Mouse (Mus musculus) bone marrow, adult 2 months (tissue): ENCODE data around the gene Satb1. TPM values are rescaled to one million over a fixed set of nuclear protein-coding genes. Genes with fewer than 3 reads are reported as not detected.

ENCODE experiments used
- H3K27ac ChIP-seq: fragments of 200-500 bp; 2 replicates; pipeline ENCODE4 v1.5.1; 2012; ENCODE audit warnings: low read depth, mild to moderate bottlenecking, control low read depth, inconsistent platforms, low read length; ENCODE audit not compliant: control insufficient read depth, poor library complexity, insufficient read depth
- H3K4me1 ChIP-seq: fragments of 200-500 bp; 2 replicates; pipeline ENCODE4 v1.6.1; 2011; ENCODE audit warnings: low read length; ENCODE audit not compliant: control insufficient read depth, insufficient read depth
- H3K4me3 ChIP-seq: fragments of 200-500 bp; replicated peaks from 2 replicates; pipeline ENCODE3; 2011; ENCODE audit warnings: mild to moderate bottlenecking, low read depth, low read length, control low read depth; ENCODE audit not compliant: control insufficient read depth
- CTCF ChIP-seq: fragments of 200-500 bp; IDR thresholded peaks from 2 replicates; pipeline ENCODE4 v1.5.1; 2011; ENCODE audit warnings: low read length, control low read depth; ENCODE audit not compliant: control insufficient read depth, insufficient read depth
- POLR2A ChIP-seq: fragments of 200-500 bp; IDR thresholded peaks from 2 replicates; pipeline ENCODE4 v1.6.1; 2011; ENCODE audit warnings: low read depth, mild to moderate bottlenecking, control low read depth, low read length, borderline replicate concordance; ENCODE audit not compliant: control insufficient read depth
- WGBS: fragments of 180-500 bp; shearing (Covaris S2); methylation state at CpG from one replicate; pipeline ENCODE4 v1.1.7; 2018; 5-methylcytosine and 5-hydroxymethylcytosine counted together
- polyA plus RNA-seq: library from polyadenylated mRNA; stranded (reverse); fragments of >200 nt; gene quantifications from 2 replicates; pipeline ENCODE4 v1.2.4, GENCODE M21; 2011; ENCODE audit warnings: low replicate concordance; ENCODE audit not compliant: missing spikeins, insufficient read depth, insufficient read length

Gene Satb1
- polyA plus RNA-seq, 1 experiment: 17.5 TPM

- H3K27ac ChIP-seq: no peak overlapping the region
- H3K4me1 ChIP-seq: no peaks in the 10 kb centered on the region; the same call in 1 of the 2 replicates
- TF ChIP-seq POLR2A (no peak), CTCF (no peak)
- H3K4me3 ChIP-seq: no peak overlapping the region
- WGBS: 69% methylated on average over 4 of the region's 4 CpGs
These were observed 145.9 kb downstream of the Satb1 start for GRCm38 (mm10) chr17:51687226-51687625.
